ENCODE assay signal across 8 mouse cellular contexts in genomic region chr6:145862739-145863064, GRCm38 (mm10). TPM values are rescaled to one million over a fixed set of nuclear protein-coding genes. Genes with fewer than 3 reads are reported as not detected.
DNase-seq lines count a peak whose midpoint lies in the region; ATAC-seq and TF ChIP-seq lines count a peak whose summit lies in the region.

No protein-coding gene starts in this region.

- H3K36me3 ChIP-seq in kidney, postnatal 0 days (ENCODE audit: insufficient read depth, low read length), result no peaks in the 10 kb centered on the region
- no peaks in the 10 kb centered on the region for H3K36me3 ChIP-seq in embryonic facial prominence, embryonic 10.5 days (replicated peaks)
- H3K36me3 ChIP-seq in hindbrain, embryonic 14.5 days (replicated peaks; ENCODE audit: control insufficient read depth, insufficient read depth), result no peaks in the 10 kb centered on the region
- no peaks in the 10 kb centered on the region for H3K36me3 ChIP-seq in midbrain, embryonic 15.5 days (replicated peaks)

- H3K27me3 ChIP-seq in kidney, postnatal 0 days (ENCODE audit: insufficient read depth, low read length), result peaks cover 9% of the 10 kb centered on the region
- H3K27me3 ChIP-seq in embryonic facial prominence, embryonic 10.5 days (replicated peaks; ENCODE audit: low read depth, poor library complexity, severe bottlenecking), result peaks cover 87% of the 10 kb centered on the region
- H3K27me3 ChIP-seq in hindbrain, embryonic 14.5 days (ENCODE audit: control insufficient read depth, insufficient read depth, low read length), result peaks cover 26% of the 10 kb centered on the region
- peaks cover 21% of the 10 kb centered on the region; the same call in 1 of the 2 replicates for H3K27me3 ChIP-seq in midbrain, embryonic 15.5 days (replicated peaks)

- no peak for DNase-seq in kidney, postnatal 0 days (ENCODE audit: low spot score)
- DNase-seq in kidney, adult 11 months, result no peak
- no peak for DNase-seq in embryonic facial prominence, embryonic 10.5 days (ENCODE audit: low spot score)
- DNase-seq in hindbrain, embryonic 14.5 days (ENCODE audit: low spot score), result no peak
- DNase-seq in frontal cortex, postnatal 36 days (ENCODE audit: low spot score in 2 of 2), result no peak
- no peak for DNase-seq in adrenal gland, adult 2 months
- no peak for DNase-seq in thymus, postnatal 14 days

- H3K4me3 ChIP-seq in kidney, postnatal 0 days (replicated peaks; ENCODE audit: low read depth, low read length), result peak overlapping the region; percentile 49
- peak overlapping the region; percentile 74 for H3K4me3 ChIP-seq in embryonic facial prominence, embryonic 10.5 days
- peak overlapping the region; percentile 71 for H3K4me3 ChIP-seq in hindbrain, embryonic 14.5 days (replicated peaks; ENCODE audit: low read length)
- H3K4me3 ChIP-seq in midbrain, embryonic 15.5 days, result peak overlapping the region; percentile 58

- TF ChIP-seq CTCF in kidney, postnatal 0 days (IDR thresholded peaks at IDR 0.05; ENCODE audit: low read depth), result no peak

- 2% methylated on average over 34 of the region's 35 CpGs for WGBS in kidney, postnatal 0 days
- 2% methylated on average over 35 of the region's 35 CpGs for WGBS in embryonic facial prominence, embryonic 10.5 days
- WGBS in hindbrain, embryonic 14.5 days, result under 1% methylated on average over 35 of the region's 35 CpGs
- WGBS in midbrain, embryonic 15.5 days, result under 1% methylated on average over 35 of the region's 35 CpGs

- no peak overlapping the region for H3K27ac ChIP-seq in kidney, postnatal 0 days
- peak overlapping the region; percentile 81 for H3K27ac ChIP-seq in embryonic facial prominence, embryonic 10.5 days (replicated peaks)
- H3K27ac ChIP-seq in hindbrain, embryonic 14.5 days, result peak overlapping the region; percentile 66; the same call in 1 of the 2 replicates
- H3K27ac ChIP-seq in midbrain, embryonic 15.5 days, result peak overlapping the region; percentile 65

- H3K9me3 ChIP-seq in kidney, postnatal 0 days (replicated peaks; ENCODE audit: low read length), result no peaks in the 10 kb centered on the region
- H3K9me3 ChIP-seq in embryonic facial prominence, embryonic 10.5 days, result no peaks in the 10 kb centered on the region
- H3K9me3 ChIP-seq in hindbrain, embryonic 14.5 days (ENCODE audit: control insufficient read depth, low read length), result no peaks in the 10 kb centered on the region
- no peaks in the 10 kb centered on the region for H3K9me3 ChIP-seq in midbrain, embryonic 15.5 days

- peak overlapping the region; percentile 57 for H3K9ac ChIP-seq in kidney, postnatal 0 days (ENCODE audit: low read depth, low read length)
- H3K9ac ChIP-seq in hindbrain, embryonic 14.5 days, result peak overlapping the region; percentile 77
- peak overlapping the region; percentile 71 for H3K9ac ChIP-seq in midbrain, embryonic 15.5 days

- peak overlapping the region; percentile 95 for H3K4me2 ChIP-seq in kidney, postnatal 0 days (ENCODE audit: low read length)
- H3K4me2 ChIP-seq in hindbrain, embryonic 14.5 days (replicated peaks), result peak overlapping the region; percentile 99
- peak overlapping the region; percentile 99 for H3K4me2 ChIP-seq in midbrain, embryonic 15.5 days

- ATAC-seq in kidney, postnatal 0 days (replicated peaks; ENCODE audit: low FRiP score, low read depth), result no peak
- ATAC-seq in hindbrain, embryonic 14.5 days (ENCODE audit: low FRiP score), result peak; percentile 0; the same call in 1 of the 2 replicates
- ATAC-seq in midbrain, embryonic 15.5 days (replicated peaks), result no peak

- peaks cover 23% of the 10 kb centered on the region for H3K4me1 ChIP-seq in kidney, postnatal 0 days (replicated peaks; ENCODE audit: insufficient read depth, low read length)
- H3K4me1 ChIP-seq in embryonic facial prominence, embryonic 10.5 days, result peaks cover 54% of the 10 kb centered on the region
- peaks cover 17% of the 10 kb centered on the region; the same call in 1 of the 2 replicates for H3K4me1 ChIP-seq in hindbrain, embryonic 14.5 days (replicated peaks; ENCODE audit: control insufficient read depth, insufficient read depth, low read length)
- peaks cover 46% of the 10 kb centered on the region for H3K4me1 ChIP-seq in midbrain, embryonic 15.5 days

RNA-seq across cellular contexts. Expression of gene Bhlhe41, which starts 2.7 kb away (rescaled TPM):
- 1.0 and 1.1 TPM in 2 replicates for polyA plus RNA-seq in kidney, postnatal 0 days (2015; fragmentation: Nextera tagmentation; extraction: Ambion mirVana)
- polyA plus RNA-seq in embryonic facial prominence, embryonic 10.5 days (2016; fragmentation: Nextera tagmentation; extraction: Ambion mirVana), result 0.93 and 1.8 TPM in 2 replicates
- 5.2 and 5.5 TPM in 2 replicates for polyA plus RNA-seq in hindbrain, embryonic 14.5 days (2014; fragmentation: Nextera tagmentation; extraction: Ambion mirVana)
- polyA plus RNA-seq in midbrain, embryonic 15.5 days (2015; fragmentation: Nextera tagmentation; extraction: Ambion mirVana), result 6.5 and 8.2 TPM in 2 replicates
- 10 to 100 TPM in 1 of 2 experiments, 1 to 10 TPM in 1; 8.4 to 28.2 TPM for total RNA-seq in adrenal gland, adult 2 months (2021)
- polyA plus RNA-seq in adrenal gland, adult 2 months (2012; rRNA removed), result 21.5 and 26.5 TPM in 2 replicates
